Mouse (Mus musculus) cortical plate, adult 2 months (tissue): ENCODE data around the gene Slc35c1.

ENCODE experiments used
- CTCF ChIP-seq: fragments of 200-500 bp; IDR thresholded peaks from 2 replicates; pipeline ENCODE4 v1.5.1; 2011; ENCODE audit warnings: mild to moderate bottlenecking, control low read depth, low read length; ENCODE audit not compliant: insufficient read depth; ENCODE audit errors: extremely low read depth
- POLR2A ChIP-seq: fragments of 200-500 bp; IDR thresholded peaks from 2 replicates; pipeline ENCODE4 v1.6.1; 2011; ENCODE audit warnings: mild to moderate bottlenecking, low read length, control low read depth; ENCODE audit not compliant: insufficient read depth; ENCODE audit errors: extremely low read depth

GRCm38 (mm10) chr2:92423702-92424461, 36.5 kb downstream of the Slc35c1 start:
- TF ChIP-seq POLR2A (no peak), CTCF (no peak)
